Mouse (Mus musculus) cerebellum, adult 8-10 months (tissue): Measurements from ENCODE around the gene Arhgef3.

ENCODE experiments used
- DNase-seq: peaks from one replicate; pipeline ENCODE4 v3.0.0; 2022

Gene Arhgef3

DNA sequence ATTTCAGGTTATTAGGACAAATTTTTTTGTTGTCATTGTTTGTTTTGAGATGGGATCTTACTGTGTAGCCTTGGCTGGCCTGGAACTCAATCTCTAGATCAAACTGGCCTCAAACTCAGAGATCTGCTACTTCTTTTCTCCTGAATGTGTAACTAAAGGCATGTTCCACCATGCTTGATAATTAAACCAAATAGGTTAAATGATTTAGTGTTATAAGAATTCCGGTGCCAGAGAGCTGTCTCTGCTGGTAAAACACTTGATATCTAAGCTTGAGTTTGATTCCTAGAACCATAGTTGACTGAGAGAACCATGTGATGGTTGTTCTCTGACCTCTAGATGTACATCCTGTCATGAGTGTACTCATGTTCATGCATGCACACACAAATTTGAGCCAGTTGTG lies 321.4 kb downstream of the Arhgef3 start:
- DNase-seq: no peak

DNA sequence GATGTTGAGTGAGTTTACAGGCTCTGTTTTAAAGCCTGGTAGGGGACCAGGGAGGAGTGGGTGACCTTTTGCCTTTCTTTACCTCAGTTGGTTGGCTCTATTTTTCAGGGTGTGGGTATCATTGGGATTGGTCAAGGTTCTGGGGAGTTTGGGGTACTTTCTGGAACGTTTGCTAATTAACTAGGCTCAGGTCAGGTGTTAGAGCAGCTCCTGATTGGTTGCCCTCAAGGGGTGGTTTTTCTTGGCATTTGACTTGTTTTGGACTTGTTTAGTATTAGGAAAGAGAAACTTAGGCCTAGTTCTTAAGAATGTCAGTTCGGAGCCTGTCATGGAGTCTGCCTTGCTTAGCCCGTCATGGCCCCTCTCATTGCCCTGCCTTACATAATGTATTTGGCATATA lies 322.1 kb downstream of the Arhgef3 start:
- no peak for DNase-seq

DNA sequence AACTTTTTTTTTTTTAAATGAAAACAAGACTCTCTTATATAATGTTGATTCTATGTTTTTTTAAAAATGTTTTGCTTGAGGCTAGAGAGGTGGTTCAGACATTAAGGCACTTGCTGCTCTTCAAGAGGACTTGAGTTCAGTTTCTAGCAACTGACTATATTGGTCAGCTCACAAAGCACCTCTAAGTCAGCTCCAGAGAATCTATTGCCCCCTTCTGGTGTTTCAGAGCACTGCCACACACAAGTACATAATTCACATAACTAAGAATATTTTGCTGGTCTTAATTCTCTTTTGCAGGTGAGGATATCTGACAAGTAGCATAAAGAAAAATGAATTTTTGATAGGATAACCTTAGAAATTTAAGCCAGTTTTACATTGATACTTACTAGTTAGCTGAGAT lies 326.2 kb downstream of the Arhgef3 start:
- no peak for DNase-seq

DNA sequence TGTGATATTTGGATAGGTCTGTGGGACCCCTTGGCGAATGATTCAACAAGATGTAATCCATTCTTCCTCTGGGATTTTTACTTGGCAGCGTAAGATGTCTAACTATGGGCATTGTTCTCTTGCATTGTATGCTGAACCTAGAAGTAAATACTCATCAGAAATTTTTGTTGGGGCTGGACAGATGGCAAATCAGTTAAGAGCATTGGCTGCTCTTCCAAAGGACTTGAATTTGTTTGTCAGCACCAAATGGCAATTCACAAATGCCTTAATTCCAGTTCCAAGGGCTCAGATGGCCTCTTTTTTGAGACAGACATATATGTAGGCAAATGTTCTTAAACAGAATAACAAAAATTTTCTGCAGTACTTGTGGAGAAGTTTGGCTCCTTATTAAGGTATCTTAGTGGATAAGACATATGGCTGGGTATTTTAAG lies 330.2 kb downstream of the Arhgef3 start:
- peak; percentile 21 for DNase-seq

DNA sequence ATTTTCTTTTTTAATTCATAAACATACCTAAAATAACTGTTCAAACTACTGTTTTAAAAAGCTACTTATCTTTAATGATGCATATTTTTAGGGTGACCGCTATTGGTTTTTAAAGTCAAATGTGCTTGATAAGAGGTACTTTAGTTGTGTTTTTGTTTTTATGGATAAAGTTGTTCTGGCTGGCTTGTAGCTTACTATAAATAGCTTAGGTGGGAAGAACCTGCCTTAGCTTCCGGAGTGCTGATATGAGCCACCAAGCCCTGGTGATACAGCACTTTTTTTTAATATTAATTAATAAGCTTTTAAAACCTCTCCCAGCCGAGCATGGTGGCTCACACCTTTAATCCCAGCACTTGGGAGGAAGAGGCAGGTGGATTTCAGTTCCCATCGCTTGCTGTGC lies 332.3 kb downstream of the Arhgef3 start:
- no peak for DNase-seq
